Mouse (Mus musculus) megakaryocyte, embryonic 14.5 days (primary cell): Measurements from ENCODE around the gene Trpm5. TPM values are rescaled to one million over a fixed set of nuclear protein-coding genes. Genes with fewer than 3 reads are reported as not detected.

Experiments
- H3K27me3 ChIP-seq: replicated peaks from 2 replicates; pipeline ENCODE3; 2012; ENCODE audit warnings: inconsistent platforms
- H3K36me3 ChIP-seq: replicated peaks from 2 replicates; pipeline ENCODE3; 2012; ENCODE audit warnings: low read length, inconsistent platforms, mixed read lengths
- H3K4me1 ChIP-seq: 2 replicates; pipeline ENCODE4 v1.6.1; 2012; ENCODE audit warnings: inconsistent platforms
- H3K4me3 ChIP-seq: replicated peaks from 2 replicates; pipeline ENCODE3; 2012; ENCODE audit warnings: moderate library complexity, mild to moderate bottlenecking, inconsistent platforms
- H3K9me3 ChIP-seq: 2 replicates; pipeline ENCODE4 v1.6.1; 2012; ENCODE audit warnings: inconsistent platforms
- FLI1 ChIP-seq: IDR thresholded peaks from 2 replicates; pipeline ENCODE4 v1.6.1; 2012; ENCODE audit warnings: low read length, inconsistent platforms, mixed read lengths
- GATA1 ChIP-seq: IDR thresholded peaks from 3 replicates; pipeline ENCODE4 v1.6.1; 2012; ENCODE audit warnings: mixed read lengths, low read length, inconsistent platforms, borderline replicate concordance
- polyA plus RNA-seq: library from polyadenylated mRNA; stranded (reverse); fragments of >175 nt; gene quantifications from 2 replicates; pipeline ENCODE4 v1.2.3, GENCODE M21; 2012; ENCODE audit warnings: low replicate concordance; ENCODE audit not compliant: insufficient read depth

The Trpm5 gene
- polyA plus RNA-seq, 1 experiment = not detected

GRCm38 (mm10) chr7:143044049-143044825 is 50.2 kb downstream of the Trpm5 start:
- TF ChIP-seq GATA1 = no peak
- TF ChIP-seq FLI1 = no peak
- Histone ChIP-seq H3K4me1 (peaks cover 87% of the 10 kb centered on the region), H3K4me3 (no peak overlapping the region), H3K36me3 (peaks cover 25% of the 10 kb centered on the region), H3K9me3 (peaks cover 5% of the 10 kb centered on the region), H3K27me3 (peaks cover 6% of the 10 kb centered on the region)

DNA sequence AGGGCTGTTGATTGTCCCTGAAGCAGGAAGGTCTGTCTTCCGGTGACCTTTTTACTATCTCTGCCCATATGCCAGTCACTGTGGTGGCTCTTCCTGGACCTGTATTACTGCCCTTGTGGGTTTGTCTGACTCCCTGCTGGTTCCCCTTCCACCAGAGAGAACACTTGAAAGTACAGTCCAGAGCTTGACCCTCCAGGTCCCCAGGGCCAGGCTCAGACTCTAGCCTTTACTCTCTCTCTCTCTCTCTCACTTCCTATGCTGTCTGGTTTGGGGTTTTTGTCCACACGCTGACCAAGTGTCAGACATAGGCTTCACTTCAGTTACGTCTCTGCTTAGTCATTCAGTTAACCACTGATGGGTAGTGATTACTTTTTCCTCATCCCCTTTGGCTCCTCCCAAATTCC is 51.5 kb downstream of the Trpm5 start:
- Histone ChIP-seq H3K27me3 (peaks cover 6% of the 10 kb centered on the region), H3K36me3 (peaks cover 25% of the 10 kb centered on the region), H3K4me3 (peak overlapping the region; percentile 24), H3K9me3 (peaks cover 5% of the 10 kb centered on the region), H3K4me1 (peaks cover 94% of the 10 kb centered on the region)
- TF ChIP-seq GATA1 (peak; percentile 51; the same call in 1 of the 3 replicates), FLI1 (no peak)

- peaks cover 97% of the 10 kb centered on the region for H3K4me1 ChIP-seq
- peaks cover 12% of the 10 kb centered on the region for H3K27me3 ChIP-seq
- peaks cover 5% of the 10 kb centered on the region for H3K9me3 ChIP-seq
- peaks cover 29% of the 10 kb centered on the region for H3K36me3 ChIP-seq
- no peak for TF ChIP-seq GATA1
- no peak for TF ChIP-seq FLI1
- peak overlapping the region; percentile 62 for H3K4me3 ChIP-seq
These were observed 52.4 kb downstream of the Trpm5 start for GRCm38 (mm10) chr7:143042089-143042488.

DNA sequence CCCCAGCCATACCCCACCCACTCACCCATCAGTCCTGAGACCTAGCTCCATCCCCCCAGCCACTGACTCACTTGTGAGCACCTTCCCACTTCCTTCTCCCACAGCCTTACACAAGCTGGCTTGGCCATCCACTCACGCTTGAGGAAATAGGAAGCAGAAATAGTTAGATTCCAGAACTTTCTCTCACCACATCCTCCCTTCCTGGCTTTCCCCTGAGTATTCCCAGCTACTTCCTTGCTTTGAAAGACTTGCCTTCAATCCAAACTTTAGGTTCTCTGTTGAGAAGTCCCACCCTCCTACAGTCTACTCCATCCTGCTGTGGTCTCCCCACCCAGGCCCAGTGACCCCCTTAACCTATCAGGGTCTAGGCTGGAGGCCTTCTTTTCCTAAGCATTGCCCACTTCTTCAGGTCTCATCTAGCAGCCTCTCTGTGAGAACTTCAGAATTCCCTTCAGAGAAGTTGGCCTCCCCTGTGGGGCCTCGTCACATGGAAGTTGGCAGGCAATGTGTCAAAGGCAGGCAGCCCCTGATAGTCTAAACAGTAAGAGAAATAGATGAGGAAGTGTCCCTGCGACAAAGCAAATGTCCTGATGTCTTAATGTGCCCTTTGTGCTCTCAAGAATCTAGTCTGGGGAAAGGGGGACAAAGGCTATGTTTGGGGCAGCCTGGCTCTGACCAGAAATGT is 53.2 kb downstream of the Trpm5 start:
- Histone ChIP-seq H3K27me3 (peaks cover 13% of the 10 kb centered on the region), H3K36me3 (peaks cover 33% of the 10 kb centered on the region), H3K4me3 (no peak overlapping the region), H3K9me3 (peaks cover 5% of the 10 kb centered on the region), H3K4me1 (peaks cover 95% of the 10 kb centered on the region)
- TF ChIP-seq GATA1 (no peak), FLI1 (no peak)

- Histone ChIP-seq H3K9me3 (peaks cover 5% of the 10 kb centered on the region), H3K4me3 (peak overlapping the region; percentile 9), H3K36me3 (peaks cover 33% of the 10 kb centered on the region), H3K27me3 (peaks cover 13% of the 10 kb centered on the region), H3K4me1 (peaks cover 88% of the 10 kb centered on the region)
- no peak for TF ChIP-seq GATA1
- TF ChIP-seq FLI1 = no peak
These were observed 53.9 kb downstream of the Trpm5 start for GRCm38 (mm10) chr7:143040561-143040960.

DNA sequence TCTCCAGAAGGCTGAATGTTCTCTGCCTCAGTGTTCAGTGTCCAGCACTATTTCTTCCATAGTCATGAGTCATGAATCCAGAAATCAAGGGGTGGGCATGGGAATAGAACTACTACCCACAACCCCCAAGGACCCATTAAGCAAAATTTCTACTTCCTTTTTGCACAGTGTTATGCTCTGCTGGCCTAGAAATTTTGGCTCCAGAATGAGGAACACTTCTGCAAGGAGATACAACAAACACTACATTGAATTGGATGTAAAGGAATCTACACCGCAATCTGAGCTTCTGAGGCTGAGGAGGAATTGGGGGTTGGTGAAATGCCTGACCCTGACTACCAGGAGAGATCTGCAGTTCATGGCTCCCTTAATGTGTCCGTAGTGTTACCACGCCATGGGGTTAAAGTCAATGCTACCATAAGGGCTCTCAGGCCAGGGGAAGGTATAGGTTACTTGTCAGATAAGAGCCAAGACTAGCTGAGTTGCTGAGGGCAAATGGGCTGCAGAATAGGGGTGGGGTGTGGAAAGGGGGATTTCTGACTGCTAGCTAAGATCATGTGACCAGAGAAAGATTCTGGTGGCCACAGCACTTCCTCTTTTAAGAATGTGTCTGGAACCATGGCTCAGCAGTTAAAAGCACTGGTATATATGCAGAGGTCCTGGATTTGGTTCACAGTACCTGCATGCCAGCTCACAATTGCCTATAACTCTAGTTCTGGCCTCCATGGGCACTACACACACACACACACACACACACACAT is 56.1 kb downstream of the Trpm5 start:
- peaks cover 7% of the 10 kb centered on the region for H3K9me3 ChIP-seq
- TF ChIP-seq FLI1 (no peak), GATA1 (no peak)
- peaks cover 37% of the 10 kb centered on the region for H3K36me3 ChIP-seq
- peaks cover 19% of the 10 kb centered on the region for H3K27me3 ChIP-seq
- H3K4me1 ChIP-seq = peaks cover 72% of the 10 kb centered on the region
- peak overlapping the region; percentile 57 for H3K4me3 ChIP-seq

DNA sequence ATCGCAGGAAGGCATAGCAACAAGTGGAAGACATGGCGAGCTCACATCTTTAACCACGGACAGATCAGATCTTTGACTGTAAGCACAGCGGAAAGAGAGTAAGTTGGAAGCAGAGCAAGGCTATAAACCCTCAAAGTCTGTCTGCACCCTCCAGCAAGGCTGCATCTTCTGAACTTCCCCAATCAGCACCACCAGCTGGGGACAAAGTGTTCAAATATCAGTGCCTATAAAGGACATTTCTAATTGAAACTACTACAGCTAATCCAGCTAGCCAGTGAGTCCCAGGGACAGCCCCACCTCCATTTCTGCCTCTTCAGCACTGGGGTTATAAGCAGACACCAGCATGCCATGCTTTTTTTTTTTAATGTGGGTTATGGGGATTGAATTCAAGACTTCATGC is 57.1 kb downstream of the Trpm5 start:
- TF ChIP-seq FLI1 = no peak
- no peak for TF ChIP-seq GATA1
- peaks cover 19% of the 10 kb centered on the region for H3K27me3 ChIP-seq
- H3K4me1 ChIP-seq = peaks cover 62% of the 10 kb centered on the region
- no peak overlapping the region for H3K4me3 ChIP-seq
- H3K36me3 ChIP-seq = peaks cover 47% of the 10 kb centered on the region
- H3K9me3 ChIP-seq = peaks cover 7% of the 10 kb centered on the region

DNA sequence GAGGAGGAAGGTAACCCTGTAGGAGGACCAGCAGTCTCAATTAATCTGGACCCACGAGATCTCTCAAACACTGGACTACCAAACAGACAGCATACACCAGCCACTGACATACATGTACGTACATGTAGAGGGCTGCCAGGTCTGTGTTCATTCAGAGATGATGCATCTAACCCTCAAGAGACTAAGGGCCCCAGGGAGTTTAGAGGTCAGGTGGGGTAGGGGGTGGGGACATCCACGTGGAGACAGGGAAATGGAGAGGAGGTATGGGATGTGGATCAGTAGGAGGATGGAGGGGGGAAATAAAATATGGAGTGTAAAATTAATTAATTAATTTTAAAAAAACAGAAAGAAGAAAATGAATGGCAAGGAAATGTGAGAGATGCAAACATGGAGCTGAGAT is 57.7 kb downstream of the Trpm5 start:
- peaks cover 45% of the 10 kb centered on the region for H3K36me3 ChIP-seq
- H3K4me1 ChIP-seq = peaks cover 57% of the 10 kb centered on the region
- peaks cover 7% of the 10 kb centered on the region for H3K9me3 ChIP-seq
- H3K27me3 ChIP-seq = peaks cover 19% of the 10 kb centered on the region
- no peak overlapping the region for H3K4me3 ChIP-seq
- TF ChIP-seq GATA1 (no peak), FLI1 (no peak)

DNA sequence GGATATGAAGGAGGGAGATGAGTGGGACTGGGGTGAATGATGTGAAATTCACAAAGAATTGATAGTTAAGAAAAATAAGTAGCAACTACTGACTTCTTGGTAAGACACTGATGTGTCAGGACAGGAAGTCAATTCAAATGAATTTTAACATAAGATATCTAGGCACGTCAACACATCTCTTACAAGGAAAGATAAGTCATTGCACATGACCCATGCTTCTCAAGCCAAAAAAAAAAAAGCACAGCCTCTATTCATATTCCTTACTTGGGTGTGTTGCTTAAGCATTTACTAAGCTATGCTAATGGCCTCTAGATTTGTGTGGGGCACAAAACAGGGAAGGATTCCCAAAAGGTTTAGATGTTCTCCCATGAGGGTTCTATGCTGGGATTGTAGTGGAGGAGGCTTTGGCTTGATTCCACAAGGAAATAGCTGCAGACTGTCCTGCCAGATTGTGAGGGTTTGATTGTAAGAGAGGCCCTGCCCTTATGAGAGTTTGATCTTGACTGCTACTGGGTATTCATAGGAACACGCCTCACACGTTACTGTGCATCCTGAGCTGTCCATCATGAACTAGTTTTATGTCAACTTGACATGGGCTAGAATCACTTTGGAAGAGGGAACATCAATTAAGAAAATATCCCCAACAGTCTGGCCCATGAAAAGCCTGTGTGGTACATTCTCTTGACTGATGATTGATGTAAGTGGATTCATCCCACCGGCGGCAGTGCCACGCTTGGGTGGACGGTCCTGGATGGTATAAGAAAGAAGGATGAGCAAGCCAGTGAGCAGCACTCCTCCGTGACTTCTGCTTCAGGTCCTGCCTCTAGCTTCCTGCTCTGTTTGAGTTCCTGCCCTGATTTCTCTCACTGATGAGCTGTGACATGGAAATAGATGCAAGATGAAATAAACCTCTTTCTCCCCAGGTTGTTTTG is 59.7 kb downstream of the Trpm5 start:
- peaks cover 13% of the 10 kb centered on the region for H3K27me3 ChIP-seq
- peaks cover 7% of the 10 kb centered on the region for H3K9me3 ChIP-seq
- H3K4me1 ChIP-seq = peaks cover 37% of the 10 kb centered on the region
- TF ChIP-seq FLI1 (no peak), GATA1 (no peak)
- no peak overlapping the region for H3K4me3 ChIP-seq
- peaks cover 52% of the 10 kb centered on the region for H3K36me3 ChIP-seq
